8 mouse cellular contexts compared by ENCODE assay signal in the genomic region with DNA sequence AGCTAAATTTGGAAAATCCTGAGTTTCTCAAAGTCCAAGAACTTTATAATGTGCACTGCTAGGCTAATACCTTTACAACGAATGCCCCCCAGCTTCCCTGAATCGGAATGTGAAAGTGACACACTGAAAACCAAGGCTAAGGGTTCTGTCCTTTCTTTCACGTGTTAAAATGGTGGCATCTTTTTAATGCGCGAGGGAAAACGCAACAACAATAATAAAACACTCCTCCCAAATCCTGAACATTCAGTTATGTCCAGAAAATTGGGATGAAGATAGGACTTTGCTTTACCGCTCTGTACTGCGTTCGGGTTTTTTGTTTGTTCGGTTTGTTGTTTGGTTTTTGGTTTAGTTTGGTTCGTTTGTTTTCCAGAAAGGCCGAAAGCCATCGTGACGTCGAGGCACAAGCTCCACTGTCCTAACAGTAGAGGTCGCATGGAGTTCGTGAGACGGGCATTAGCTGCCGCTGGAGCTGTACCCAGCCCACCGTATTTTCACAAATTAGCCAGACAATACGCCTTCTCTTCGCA. TPM values are rescaled to one million over a fixed set of nuclear protein-coding genes. Genes with fewer than 3 reads are reported as not detected.
A peak's percentile ranks its signal among the peaks of the same experiment; 100 is the strongest.
DNase-seq lines count a peak whose midpoint lies in the region; ATAC-seq and TF ChIP-seq lines count a peak whose summit lies in the region.

No protein-coding gene starts in this region.

- TF ChIP-seq CTCF in bone marrow, adult 2 months (IDR thresholded peaks at IDR 0.05; ENCODE audit: control insufficient read depth, insufficient read depth, low read length) = peak; percentile 78
- peak; percentile 81 for TF ChIP-seq CTCF in midbrain, postnatal 0 days (IDR thresholded peaks at IDR 0.05)

- TF ChIP-seq POLR2A in bone marrow, adult 2 months (IDR thresholded peaks at IDR 0.05; ENCODE audit: borderline replicate concordance, control insufficient read depth, low read depth, low read length) = no peak

- no peaks in the 10 kb centered on the region for H3K27me3 ChIP-seq in embryonic facial prominence, embryonic 15.5 days
- no peaks in the 10 kb centered on the region for H3K27me3 ChIP-seq in heart, embryonic 12.5 days (replicated peaks)
- no peaks in the 10 kb centered on the region for H3K27me3 ChIP-seq in kidney, embryonic 15.5 days
- H3K27me3 ChIP-seq in midbrain, postnatal 0 days (ENCODE audit: insufficient read depth, low read length) = no peaks in the 10 kb centered on the region
- H3K27me3 ChIP-seq in splenic B cell, adult 2 months (ENCODE audit: control insufficient read depth, insufficient read depth, low read length, poor library complexity, severe bottlenecking) = no peaks in the 10 kb centered on the region

- H3K4me1 ChIP-seq in bone marrow, adult 2 months (ENCODE audit: control insufficient read depth, insufficient read depth, low read length) = no peaks in the 10 kb centered on the region
- peaks cover 12% of the 10 kb centered on the region; the same call in 1 of the 2 replicates for H3K4me1 ChIP-seq in embryonic facial prominence, embryonic 15.5 days
- peaks cover 8% of the 10 kb centered on the region for H3K4me1 ChIP-seq in heart, embryonic 12.5 days (replicated peaks)
- H3K4me1 ChIP-seq in kidney, embryonic 15.5 days = peaks cover 6% of the 10 kb centered on the region
- no peaks in the 10 kb centered on the region; the same call in 1 of the 2 replicates for H3K4me1 ChIP-seq in midbrain, postnatal 0 days (ENCODE audit: insufficient read depth, low read length)

- peak overlapping the region; percentile 77 for H3K9ac ChIP-seq in embryonic facial prominence, embryonic 15.5 days
- H3K9ac ChIP-seq in heart, embryonic 12.5 days = peak overlapping the region; percentile 74
- H3K9ac ChIP-seq in kidney, embryonic 15.5 days = peak overlapping the region; percentile 73
- peak overlapping the region; percentile 85 for H3K9ac ChIP-seq in midbrain, postnatal 0 days (replicated peaks; ENCODE audit: low read length, poor library complexity, severe bottlenecking)

- peak overlapping the region; percentile 66 for H3K4me2 ChIP-seq in embryonic facial prominence, embryonic 15.5 days (replicated peaks)
- H3K4me2 ChIP-seq in heart, embryonic 12.5 days = peak overlapping the region; percentile 62
- H3K4me2 ChIP-seq in kidney, embryonic 15.5 days = peak overlapping the region; percentile 68
- peak overlapping the region; percentile 49 for H3K4me2 ChIP-seq in midbrain, postnatal 0 days (ENCODE audit: low read depth, low read length, poor library complexity, severe bottlenecking)

- H3K36me3 ChIP-seq in embryonic facial prominence, embryonic 15.5 days = no peaks in the 10 kb centered on the region
- H3K36me3 ChIP-seq in heart, embryonic 12.5 days = no peaks in the 10 kb centered on the region
- no peaks in the 10 kb centered on the region for H3K36me3 ChIP-seq in kidney, embryonic 15.5 days
- no peaks in the 10 kb centered on the region for H3K36me3 ChIP-seq in midbrain, postnatal 0 days (ENCODE audit: insufficient read depth, low read length)
- no peaks in the 10 kb centered on the region for H3K36me3 ChIP-seq in splenic B cell, adult 2 months (ENCODE audit: control insufficient read depth, insufficient read depth, low read length, poor library complexity, severe bottlenecking)

- H3K27ac ChIP-seq in bone marrow, adult 2 months (ENCODE audit: control insufficient read depth, insufficient read depth, low read depth, low read length, poor library complexity) = peak overlapping the region; percentile 95
- peak overlapping the region; percentile 99 for H3K27ac ChIP-seq in embryonic facial prominence, embryonic 15.5 days (replicated peaks)
- peak overlapping the region; percentile 95 for H3K27ac ChIP-seq in heart, embryonic 12.5 days (ENCODE audit: poor library complexity, severe bottlenecking)
- H3K27ac ChIP-seq in kidney, embryonic 15.5 days = peak overlapping the region; percentile 99
- H3K27ac ChIP-seq in midbrain, postnatal 0 days (ENCODE audit: low read depth, low read length) = peak overlapping the region; percentile 99

- no peaks in the 10 kb centered on the region for H3K9me3 ChIP-seq in embryonic facial prominence, embryonic 15.5 days (replicated peaks)
- no peaks in the 10 kb centered on the region for H3K9me3 ChIP-seq in heart, embryonic 12.5 days (replicated peaks)
- no peaks in the 10 kb centered on the region for H3K9me3 ChIP-seq in kidney, embryonic 15.5 days (replicated peaks)
- H3K9me3 ChIP-seq in midbrain, postnatal 0 days (ENCODE audit: low read length) = no peaks in the 10 kb centered on the region

- peak overlapping the region; percentile 85 for H3K4me3 ChIP-seq in bone marrow, adult 2 months (replicated peaks; ENCODE audit: control insufficient read depth, low read depth, low read length)
- peak overlapping the region; percentile 75 for H3K4me3 ChIP-seq in embryonic facial prominence, embryonic 15.5 days (replicated peaks)
- H3K4me3 ChIP-seq in heart, embryonic 12.5 days = peak overlapping the region; percentile 60
- H3K4me3 ChIP-seq in kidney, embryonic 15.5 days (replicated peaks) = peak overlapping the region; percentile 75
- H3K4me3 ChIP-seq in midbrain, postnatal 0 days (ENCODE audit: low read depth, low read length) = peak overlapping the region; percentile 66

- peak; percentile 64 for DNase-seq in B cell, adult 2 months
- DNase-seq in liver = peak; percentile 83
- peak; percentile 96 for DNase-seq in midbrain, postnatal 0 days (ENCODE audit: low spot score)
- peak; percentile 82 for DNase-seq in splenic B cell, adult 2 months (ENCODE audit: low read depth, low spot score)

- ATAC-seq in embryonic facial prominence, embryonic 15.5 days (ENCODE audit: insufficient number of reproducible peaks, low FRiP score, low TSS enrichment, low read depth) = peak; percentile 68; the same call in 1 of the 2 replicates
- ATAC-seq in heart, embryonic 12.5 days (ENCODE audit: insufficient number of reproducible peaks, low FRiP score) = peak; percentile 75
- peak; percentile 59 for ATAC-seq in kidney, embryonic 15.5 days (replicated peaks; ENCODE audit: low FRiP score)
- ATAC-seq in midbrain, postnatal 0 days (ENCODE audit: low FRiP score) = peak; percentile 85

- WGBS in bone marrow, adult 2 months = 1% methylated on average over 22 of the region's 22 CpGs
- under 1% methylated on average over 22 of the region's 22 CpGs for WGBS in embryonic facial prominence, embryonic 15.5 days
- WGBS in heart, embryonic 12.5 days = 1% methylated on average over 22 of the region's 22 CpGs
- WGBS in kidney, embryonic 15.5 days = under 1% methylated on average over 22 of the region's 22 CpGs
- WGBS in midbrain, postnatal 0 days = under 1% methylated on average over 22 of the region's 22 CpGs

RNA-seq across cellular contexts. Expression of a gene that starts 6.3 kb away (rescaled TPM):
- polyA plus RNA-seq in bone marrow, adult 2 months (2011; ENCODE audit: insufficient read depth, insufficient read length, low replicate concordance, missing spikeins) = 4.7 and 60.9 TPM in 2 replicates
- 69.1 and 106 TPM in 2 replicates for polyA plus RNA-seq in embryonic facial prominence, embryonic 15.5 days (2015; fragmentation: Nextera tagmentation; extraction: Ambion mirVana)
- 73.9 and 74.5 TPM in 2 replicates for polyA plus RNA-seq in heart, embryonic 12.5 days (2016; fragmentation: Nextera tagmentation; extraction: Ambion mirVana)
- polyA plus RNA-seq in kidney, embryonic 15.5 days (2015; fragmentation: Nextera tagmentation; extraction: Ambion mirVana) = 109 and 115 TPM in 2 replicates
- total RNA-seq in midbrain, postnatal 0 days (2014; rRNA removed) = 12.9 and 17.1 TPM in 2 replicates
- 25.1 and 28.2 TPM in 2 replicates for polyA plus RNA-seq in midbrain, postnatal 0 days (2015; fragmentation: Nextera tagmentation; extraction: Ambion mirVana)

RNA-seq across cellular contexts. Expression of a gene that starts 54.2 kb away (rescaled TPM):
- polyA plus RNA-seq in bone marrow, adult 2 months (2011; ENCODE audit: insufficient read depth, insufficient read length, low replicate concordance, missing spikeins) = not detected in 2 replicates
- polyA plus RNA-seq in embryonic facial prominence, embryonic 15.5 days (2015; fragmentation: Nextera tagmentation; extraction: Ambion mirVana) = 1.7 and 6.4 TPM in 2 replicates
- not detected in 2 replicates for polyA plus RNA-seq in heart, embryonic 12.5 days (2016; fragmentation: Nextera tagmentation; extraction: Ambion mirVana)
- 0.27 and 1.3 TPM in 2 replicates for polyA plus RNA-seq in kidney, embryonic 15.5 days (2015; fragmentation: Nextera tagmentation; extraction: Ambion mirVana)
- total RNA-seq in midbrain, postnatal 0 days (2014; rRNA removed) = not detected in 2 replicates
- polyA plus RNA-seq in midbrain, postnatal 0 days (2015; fragmentation: Nextera tagmentation; extraction: Ambion mirVana) = not detected in 2 replicates

Comparison
In these comparisons a context has a peak if more than half of its experiments do, and no peak if none do; other contexts are left out.
1. Peak in every context shown above with its lines: DNase-seq, ATAC-seq, H3K4me3 ChIP-seq and H3K27ac ChIP-seq.